Mouse (Mus musculus): ENCODE measurements at regions not wholly inside any gene's neighbourhood (a gene's known extent, or its start where the extent isn't known, plus 50 kb on each side); places are given as distances from the start of the nearest gene placed in this dataset.
A peak's percentile ranks its signal among the peaks of the same experiment; 100 is the strongest.
"Not testable (repeated sequence)": the region's sequence is repeated elsewhere in the genome, so short reads cannot be mapped to it uniquely, and the experiment has no call there.

- ATAC-seq (replicated peaks; ENCODE audit: low FRiP score, low TSS enrichment, poor library complexity, severe bottlenecking): not testable (repeated sequence)
These were observed 115.6 kb downstream of the Sec16b start for GRCm38 (mm10) chr1:157622156-157622555.

- no peak for ATAC-seq (replicated peaks; ENCODE audit: low FRiP score, low TSS enrichment, poor library complexity, severe bottlenecking)
These were observed 126.1 kb downstream of the Sec16b start for GRCm38 (mm10) chr1:157632586-157632985.

GRCm38 (mm10) chr1:157633470-157633869 lies 126.9 kb downstream of the Sec16b start:
- ATAC-seq (replicated peaks; ENCODE audit: low FRiP score, low TSS enrichment, poor library complexity, severe bottlenecking): no peak

GRCm38 (mm10) chr1:157635776-157636175 lies 129.2 kb downstream of the Sec16b start:
- ATAC-seq (replicated peaks; ENCODE audit: low FRiP score, low TSS enrichment, poor library complexity, severe bottlenecking): no peak

- ATAC-seq (replicated peaks; ENCODE audit: low FRiP score, low TSS enrichment, poor library complexity, severe bottlenecking): no peak
These were observed 137.0 kb downstream of the Sec16b start for GRCm38 (mm10) chr1:157643524-157643923.

- ATAC-seq (replicated peaks; ENCODE audit: low FRiP score, low TSS enrichment, poor library complexity, severe bottlenecking): no peak
These were observed 139.3 kb downstream of the Sec16b start for GRCm38 (mm10) chr1:157645682-157646421.

- ATAC-seq (replicated peaks; ENCODE audit: low FRiP score, low TSS enrichment, poor library complexity, severe bottlenecking): no peak
These were observed 148.9 kb downstream of the Sec16b start for GRCm38 (mm10) chr1:157655446-157655845.

GRCm38 (mm10) chr1:157669626-157670025 lies 163.1 kb downstream of the Sec16b start:
- no peak for ATAC-seq (replicated peaks; ENCODE audit: low FRiP score, low TSS enrichment, poor library complexity, severe bottlenecking)

GRCm38 (mm10) chr1:157684356-157684755 lies 177.8 kb downstream of the Sec16b start:
- no peak for ATAC-seq (replicated peaks; ENCODE audit: low FRiP score, low TSS enrichment, poor library complexity, severe bottlenecking)

- peak; percentile 95 for ATAC-seq (replicated peaks; ENCODE audit: low FRiP score, low TSS enrichment, poor library complexity, severe bottlenecking)
These were observed 188.7 kb downstream of the Sec16b start for GRCm38 (mm10) chr1:157695198-157695597.

- ATAC-seq (replicated peaks; ENCODE audit: low FRiP score, low TSS enrichment, poor library complexity, severe bottlenecking): no peak
These were observed 197.1 kb downstream of the Sec16b start for GRCm38 (mm10) chr1:157703639-157704038.

- no peak for ATAC-seq (replicated peaks; ENCODE audit: low FRiP score, low TSS enrichment, poor library complexity, severe bottlenecking)
These were observed 198.8 kb downstream of the Sec16b start for GRCm38 (mm10) chr1:157705364-157705763.

- ATAC-seq (replicated peaks; ENCODE audit: low FRiP score, low TSS enrichment, poor library complexity, severe bottlenecking): no peak
These were observed 200.7 kb downstream of the Sec16b start for GRCm38 (mm10) chr1:157707256-157707655.

- no peak for ATAC-seq (replicated peaks; ENCODE audit: low FRiP score, low TSS enrichment, poor library complexity, severe bottlenecking)
These were observed 202.6 kb downstream of the Sec16b start for GRCm38 (mm10) chr1:157709117-157709516.

GRCm38 (mm10) chr1:157710870-157711269 lies 204.3 kb downstream of the Sec16b start:
- ATAC-seq (replicated peaks; ENCODE audit: low FRiP score, low TSS enrichment, poor library complexity, severe bottlenecking): no peak

- no peak for ATAC-seq (replicated peaks; ENCODE audit: low FRiP score, low TSS enrichment, poor library complexity, severe bottlenecking)
These were observed 206.0 kb downstream of the Sec16b start for GRCm38 (mm10) chr1:157712519-157712918.

- ATAC-seq (replicated peaks; ENCODE audit: low FRiP score, low TSS enrichment, poor library complexity, severe bottlenecking): no peak
These were observed 207.3 kb downstream of the Sec16b start for GRCm38 (mm10) chr1:157713851-157714250.

- no peak for ATAC-seq (replicated peaks; ENCODE audit: low FRiP score, low TSS enrichment, poor library complexity, severe bottlenecking)
These were observed 209.1 kb downstream of the Sec16b start for GRCm38 (mm10) chr1:157715632-157716031.

GRCm38 (mm10) chr1:157717131-157717530 lies 210.6 kb downstream of the Sec16b start:
- no peak for ATAC-seq (replicated peaks; ENCODE audit: low FRiP score, low TSS enrichment, poor library complexity, severe bottlenecking)

GRCm38 (mm10) chr1:157721946-157722345 lies 215.4 kb downstream of the Sec16b start:
- ATAC-seq (replicated peaks; ENCODE audit: low FRiP score, low TSS enrichment, poor library complexity, severe bottlenecking): no peak

- no peak for ATAC-seq (replicated peaks; ENCODE audit: low FRiP score, low TSS enrichment, poor library complexity, severe bottlenecking)
These were observed 224.6 kb downstream of the Sec16b start for GRCm38 (mm10) chr1:157731124-157731523.
